Mouse (Mus musculus): Measurements from ENCODE around the gene Med19. TPM values are rescaled to one million over a fixed set of nuclear protein-coding genes. Genes with fewer than 3 reads are reported as not detected.

Med19 gene
- polyA plus RNA-seq, 1 experiment: 30.6 TPM

- peak overlapping the region; percentile 21; the same call in 1 of the 2 replicates for H3K27ac ChIP-seq (ENCODE audit: insufficient read depth, low read length)
- WGBS: 32% methylated on average over 7 of the region's 7 CpGs
- TF ChIP-seq CTCF (IDR thresholded peaks at IDR 0.05; ENCODE audit: borderline replicate concordance, insufficient read depth, low read depth, low read length) (no peak), POLR2A (IDR thresholded peaks at IDR 0.05; ENCODE audit: borderline replicate concordance, insufficient read depth, low read length) (no peak)
- no peaks in the 10 kb centered on the region for H3K27me3 ChIP-seq (ENCODE audit: control insufficient read depth, insufficient read depth, low read length)
- H3K4me3 ChIP-seq (replicated peaks; ENCODE audit: insufficient read depth, low read depth, low read length): no peak overlapping the region
- peaks cover 12% of the 10 kb centered on the region for H3K4me1 ChIP-seq (ENCODE audit: control insufficient read depth, insufficient read depth, low read length)
- no peak for DNase-seq
Measured at GRCm38 (mm10) chr2:84637452-84638165, 40.6 kb upstream of the Med19 start.

GRCm38 (mm10) chr2:84638428-84639220 is 39.6 kb upstream of the Med19 start:
- TF ChIP-seq CTCF (IDR thresholded peaks at IDR 0.05; ENCODE audit: borderline replicate concordance, insufficient read depth, low read depth, low read length): no peak
- TF ChIP-seq POLR2A (IDR thresholded peaks at IDR 0.05; ENCODE audit: borderline replicate concordance, insufficient read depth, low read length): no peak
- H3K27ac ChIP-seq (ENCODE audit: insufficient read depth, low read length): no peak overlapping the region
- H3K27me3 ChIP-seq (ENCODE audit: control insufficient read depth, insufficient read depth, low read length): no peaks in the 10 kb centered on the region
- DNase-seq: no peak
- no peak overlapping the region for H3K4me3 ChIP-seq (replicated peaks; ENCODE audit: insufficient read depth, low read depth, low read length)
- WGBS: 44% methylated on average over 5 of the region's 5 CpGs
- H3K4me1 ChIP-seq (ENCODE audit: control insufficient read depth, insufficient read depth, low read length): peaks cover 12% of the 10 kb centered on the region

DNA sequence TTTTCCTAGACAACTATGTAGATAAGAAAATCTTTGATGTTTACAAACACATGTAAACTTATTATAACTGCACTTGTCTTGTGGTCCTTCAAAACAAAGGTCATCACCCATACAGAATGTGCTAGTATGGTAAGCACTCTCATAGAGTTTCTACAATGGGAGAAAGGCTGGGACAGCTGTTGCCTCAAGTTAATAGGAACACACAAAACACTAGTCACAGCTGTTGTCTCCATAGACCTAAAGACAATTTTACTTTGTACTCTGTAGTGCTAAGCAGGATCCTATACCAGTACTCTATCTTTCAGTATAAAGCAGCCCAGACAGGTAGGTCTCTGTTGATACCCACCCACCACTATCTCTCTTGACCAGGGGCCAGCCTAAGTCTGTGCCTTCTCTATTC is 37.4 kb upstream of the Med19 start:
- Histone ChIP-seq H3K4me1 (ENCODE audit: control insufficient read depth, insufficient read depth, low read length) (peaks cover 4% of the 10 kb centered on the region), H3K27me3 (ENCODE audit: control insufficient read depth, insufficient read depth, low read length) (no peaks in the 10 kb centered on the region), H3K4me3 (replicated peaks; ENCODE audit: insufficient read depth, low read depth, low read length) (no peak overlapping the region), H3K27ac (ENCODE audit: insufficient read depth, low read length) (no peak overlapping the region)
- TF ChIP-seq POLR2A (IDR thresholded peaks at IDR 0.05; ENCODE audit: borderline replicate concordance, insufficient read depth, low read length) (no peak), CTCF (IDR thresholded peaks at IDR 0.05; ENCODE audit: borderline replicate concordance, insufficient read depth, low read depth, low read length) (no peak)
- no peak for DNase-seq

- Histone ChIP-seq H3K4me1 (ENCODE audit: control insufficient read depth, insufficient read depth, low read length) (no peaks in the 10 kb centered on the region; the same call in 1 of the 2 replicates), H3K27ac (ENCODE audit: insufficient read depth, low read length) (no peak overlapping the region), H3K4me3 (replicated peaks; ENCODE audit: insufficient read depth, low read depth, low read length) (no peak overlapping the region), H3K27me3 (ENCODE audit: control insufficient read depth, insufficient read depth, low read length) (no peaks in the 10 kb centered on the region)
- no peak for DNase-seq
- no peak for TF ChIP-seq CTCF (IDR thresholded peaks at IDR 0.05; ENCODE audit: borderline replicate concordance, insufficient read depth, low read depth, low read length)
- no peak for TF ChIP-seq POLR2A (IDR thresholded peaks at IDR 0.05; ENCODE audit: borderline replicate concordance, insufficient read depth, low read length)
- WGBS: 59% methylated on average over 1 of the region's 1 CpGs
Measured at GRCm38 (mm10) chr2:84646138-84646537, 32.1 kb upstream of the Med19 start.

DNA sequence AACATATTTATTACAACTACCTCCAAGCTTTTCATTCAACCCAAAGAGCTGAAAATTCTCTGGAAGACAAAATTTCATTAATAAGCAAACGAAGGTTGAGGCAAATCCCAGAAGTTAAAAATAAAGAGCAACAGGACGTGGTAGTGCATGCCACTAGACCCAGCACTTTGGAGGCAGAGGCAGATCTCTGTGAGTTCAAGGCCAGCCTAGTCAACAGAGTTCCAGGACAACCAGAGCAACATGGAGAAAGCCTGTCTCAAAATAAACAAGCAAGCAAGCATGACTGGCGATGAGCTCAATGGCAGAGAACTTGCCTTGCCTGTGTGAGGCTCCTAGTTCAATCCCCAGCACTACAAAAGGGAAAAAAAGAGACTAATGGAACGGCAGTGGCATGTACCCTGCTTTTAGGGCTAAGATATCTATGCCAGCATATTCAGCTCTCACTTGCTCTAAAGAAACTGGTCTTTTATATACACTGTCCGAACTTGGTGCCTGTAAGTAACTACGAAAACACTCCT is 31.1 kb upstream of the Med19 start:
- Histone ChIP-seq H3K4me1 (ENCODE audit: control insufficient read depth, insufficient read depth, low read length) (no peaks in the 10 kb centered on the region; the same call in 1 of the 2 replicates), H3K4me3 (replicated peaks; ENCODE audit: insufficient read depth, low read depth, low read length) (no peak overlapping the region), H3K27me3 (ENCODE audit: control insufficient read depth, insufficient read depth, low read length) (no peaks in the 10 kb centered on the region), H3K27ac (ENCODE audit: insufficient read depth, low read length) (no peak overlapping the region)
- WGBS: 90% methylated on average over 6 of the region's 6 CpGs
- TF ChIP-seq POLR2A (IDR thresholded peaks at IDR 0.05; ENCODE audit: borderline replicate concordance, insufficient read depth, low read length) (no peak), CTCF (IDR thresholded peaks at IDR 0.05; ENCODE audit: borderline replicate concordance, insufficient read depth, low read depth, low read length) (no peak)
- no peak for DNase-seq

DNA sequence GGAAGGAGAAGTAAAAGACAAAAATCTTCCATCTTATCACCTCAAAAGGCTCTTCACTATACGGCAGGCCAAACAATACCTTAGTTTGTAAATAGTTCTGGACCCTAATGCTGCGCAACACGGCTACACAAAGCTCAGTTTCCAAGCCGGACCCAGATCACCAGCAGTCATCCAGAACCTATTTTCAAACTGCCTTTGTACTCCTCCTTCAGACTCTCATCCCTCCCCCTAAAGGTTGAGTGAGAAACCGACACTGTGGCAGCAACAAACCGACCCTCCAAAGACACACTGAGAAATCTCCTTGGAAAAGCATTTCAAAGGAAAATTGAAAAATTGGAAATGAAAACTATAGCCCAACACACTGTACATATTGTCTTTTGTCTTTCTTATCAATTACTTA is 29.8 kb upstream of the Med19 start:
- H3K27ac ChIP-seq (ENCODE audit: insufficient read depth, low read length): no peak overlapping the region
- no peak for TF ChIP-seq CTCF (IDR thresholded peaks at IDR 0.05; ENCODE audit: borderline replicate concordance, insufficient read depth, low read depth, low read length)
- no peak for TF ChIP-seq POLR2A (IDR thresholded peaks at IDR 0.05; ENCODE audit: borderline replicate concordance, insufficient read depth, low read length)
- no peaks in the 10 kb centered on the region for H3K27me3 ChIP-seq (ENCODE audit: control insufficient read depth, insufficient read depth, low read length)
- WGBS: 5% methylated on average over 6 of the region's 6 CpGs
- peak overlapping the region; percentile 56 for H3K4me3 ChIP-seq (replicated peaks; ENCODE audit: insufficient read depth, low read depth, low read length)
- no peaks in the 10 kb centered on the region; the same call in 1 of the 2 replicates for H3K4me1 ChIP-seq (ENCODE audit: control insufficient read depth, insufficient read depth, low read length)
- peak in 1 of 2 experiments; percentile 23 for DNase-seq

DNA sequence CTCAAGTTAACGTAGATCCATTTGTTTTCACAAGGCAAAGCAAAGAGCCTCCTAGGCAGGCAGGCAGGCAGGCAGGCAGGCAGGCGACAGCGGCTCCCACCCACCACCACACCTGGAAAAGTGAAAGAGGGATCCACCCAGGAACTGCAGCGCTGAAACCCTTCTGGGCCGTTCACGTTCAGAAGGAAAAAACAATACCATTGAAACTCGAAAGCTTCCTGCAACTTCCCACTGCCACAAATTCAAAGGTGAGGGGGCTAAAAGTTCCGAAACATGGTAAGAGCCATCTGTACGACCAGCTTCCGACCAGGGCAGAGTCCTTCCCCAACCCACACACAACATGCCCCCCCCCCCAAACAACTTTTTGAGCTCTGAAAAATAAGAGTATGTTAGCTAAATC is 28.5 kb upstream of the Med19 start:
- Histone ChIP-seq H3K27me3 (ENCODE audit: control insufficient read depth, insufficient read depth, low read length) (no peaks in the 10 kb centered on the region), H3K27ac (ENCODE audit: insufficient read depth, low read length) (no peak overlapping the region), H3K4me3 (replicated peaks; ENCODE audit: insufficient read depth, low read depth, low read length) (peak overlapping the region; percentile 88), H3K4me1 (ENCODE audit: control insufficient read depth, insufficient read depth, low read length) (no peaks in the 10 kb centered on the region; the same call in 1 of the 2 replicates)
- TF ChIP-seq POLR2A (IDR thresholded peaks at IDR 0.05; ENCODE audit: borderline replicate concordance, insufficient read depth, low read length) (no peak), CTCF (IDR thresholded peaks at IDR 0.05; ENCODE audit: borderline replicate concordance, insufficient read depth, low read depth, low read length) (no peak)
- whole genome bisulfite sequencing: 0% methylated on average over 10 of the region's 10 CpGs
- peak in 1 of 2 experiments; percentile 34 for DNase-seq
